Comparison of ENCODE assay signal across 8 mouse cellular contexts in the genomic region with DNA sequence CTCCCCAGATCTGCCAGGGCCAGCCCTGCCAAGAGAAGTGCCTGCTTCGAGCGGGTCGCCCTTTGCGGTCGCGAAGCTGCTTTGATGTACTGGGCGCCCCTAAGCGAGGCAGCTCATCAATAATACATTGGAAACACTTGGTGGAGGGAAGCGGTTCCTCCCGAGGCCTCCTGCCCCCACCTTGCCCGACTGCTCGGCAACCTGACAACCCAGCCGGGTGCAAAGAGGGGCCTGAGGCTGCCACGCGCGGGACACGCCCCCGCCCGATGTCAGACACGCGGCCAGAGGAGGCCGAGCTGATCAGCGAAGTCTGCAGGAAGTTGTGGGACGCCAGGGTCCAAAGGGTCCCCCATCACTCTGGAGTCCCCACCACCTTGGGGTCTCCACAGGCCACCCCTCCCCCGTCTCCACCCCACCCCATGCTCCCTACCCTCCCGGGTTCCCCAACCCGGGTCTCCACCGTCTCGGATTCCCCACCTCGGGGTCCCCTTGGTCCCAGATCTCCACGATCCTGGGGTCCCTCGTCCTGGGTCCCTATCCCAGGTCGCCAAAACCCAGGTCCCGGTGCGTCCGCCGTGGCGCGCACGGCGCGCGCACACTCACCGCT. TPM values are rescaled to one million over a fixed set of nuclear protein-coding genes. Genes with fewer than 3 reads are reported as not detected.
DNase-seq lines count a peak whose midpoint lies in the region; ATAC-seq and TF ChIP-seq lines count a peak whose summit lies in the region.

No protein-coding gene starts in this region.

- 2% methylated on average over 42 of the region's 44 CpGs for WGBS in heart, postnatal 0 days
- 4% methylated on average over 44 of the region's 44 CpGs for WGBS in liver, embryonic 13.5 days (ENCODE audit: insufficient replicate concordance)

- H3K9ac ChIP-seq in heart, postnatal 0 days (replicated peaks; ENCODE audit: low read depth, low read length), result peak overlapping the region; percentile 55
- peak overlapping the region; percentile 58 for H3K9ac ChIP-seq in liver, embryonic 13.5 days

- no peak for TF ChIP-seq CTCF in bone marrow macrophage, adult 2 months (IDR thresholded peaks at IDR 0.05; ENCODE audit: low read depth, low read length)
- no peak for TF ChIP-seq CTCF in heart, postnatal 0 days (IDR thresholded peaks at IDR 0.05; ENCODE audit: low read depth)

- ATAC-seq in megakaryocyte, adult 5-6 weeks (ENCODE audit: poor library complexity, severe bottlenecking), result no peak
- no peak for ATAC-seq in heart, postnatal 0 days (ENCODE audit: insufficient read depth, low read depth)
- ATAC-seq in liver, embryonic 13.5 days (ENCODE audit: low read depth), result peak; percentile 35

- H3K4me1 ChIP-seq in megakaryocyte, embryonic 14.5 days, result peaks cover 49% of the 10 kb centered on the region
- peaks cover 3% of the 10 kb centered on the region; the same call in 1 of the 2 replicates for H3K4me1 ChIP-seq in bone marrow macrophage, adult 2 months (ENCODE audit: control insufficient read depth, insufficient read depth, low read length)
- peaks cover 8% of the 10 kb centered on the region; the same call in 1 of the 2 replicates for H3K4me1 ChIP-seq in heart, postnatal 0 days (ENCODE audit: control insufficient read depth, insufficient read depth)
- H3K4me1 ChIP-seq in liver, embryonic 13.5 days (replicated peaks), result peaks cover 14% of the 10 kb centered on the region

- peaks cover 89% of the 10 kb centered on the region for H3K27me3 ChIP-seq in megakaryocyte, embryonic 14.5 days (replicated peaks)
- peaks cover 2% of the 10 kb centered on the region; the same call in 1 of the 2 replicates for H3K27me3 ChIP-seq in heart, postnatal 0 days (ENCODE audit: control insufficient read depth, insufficient read depth, low read length)
- H3K27me3 ChIP-seq in liver, embryonic 13.5 days, result peaks cover 78% of the 10 kb centered on the region

- H3K9me3 ChIP-seq in megakaryocyte, embryonic 14.5 days, result peaks cover 31% of the 10 kb centered on the region
- H3K9me3 ChIP-seq in heart, postnatal 0 days (replicated peaks; ENCODE audit: control insufficient read depth, low read length), result no peaks in the 10 kb centered on the region
- no peaks in the 10 kb centered on the region for H3K9me3 ChIP-seq in liver, embryonic 13.5 days (replicated peaks)

- no peak for TF ChIP-seq EP300 in heart, postnatal 0 days (IDR thresholded peaks at IDR 0.05; ENCODE audit: low read depth)

- peak overlapping the region; percentile 91 for H3K4me3 ChIP-seq in megakaryocyte, embryonic 14.5 days (replicated peaks)
- H3K4me3 ChIP-seq in bone marrow macrophage, adult 2 months (ENCODE audit: insufficient read depth, low read length), result peak overlapping the region; percentile 79
- H3K4me3 ChIP-seq in heart, postnatal 0 days (ENCODE audit: low read depth, low read length), result peak overlapping the region; percentile 59
- peak overlapping the region; percentile 59 for H3K4me3 ChIP-seq in liver, embryonic 13.5 days (replicated peaks)

- TF ChIP-seq POLR2A in bone marrow macrophage, adult 2 months (IDR thresholded peaks at IDR 0.05; ENCODE audit: borderline replicate concordance, low read depth, low read length), result no peak

- H3K4me2 ChIP-seq in heart, postnatal 0 days (ENCODE audit: low read depth, low read length), result peak overlapping the region; percentile 94
- H3K4me2 ChIP-seq in liver, embryonic 13.5 days, result peak overlapping the region; percentile 86

- H3K27ac ChIP-seq in bone marrow macrophage, adult 2 months (ENCODE audit: insufficient read depth, low read depth, low read length), result no peak overlapping the region
- H3K27ac ChIP-seq in heart, postnatal 0 days (ENCODE audit: low read depth), result no peak overlapping the region
- no peak overlapping the region for H3K27ac ChIP-seq in liver, embryonic 13.5 days

- H3K36me3 ChIP-seq in megakaryocyte, embryonic 14.5 days (replicated peaks; ENCODE audit: low read length), result no peaks in the 10 kb centered on the region
- H3K36me3 ChIP-seq in heart, postnatal 0 days (replicated peaks; ENCODE audit: control insufficient read depth, insufficient read depth, low read length), result no peaks in the 10 kb centered on the region
- no peaks in the 10 kb centered on the region for H3K36me3 ChIP-seq in liver, embryonic 13.5 days

- DNase-seq in heart, postnatal 0 days (ENCODE audit: low spot score), result no peak
- DNase-seq in liver, embryonic 13.5 days, result no peak
- DNase-seq in retina, postnatal 1 day, result peak; percentile 45
- DNase-seq in gastrocnemius, adult 18-20 months (ENCODE audit: low spot score), result no peak
- DNase-seq in natural killer cell, adult 2 months (ENCODE audit: low spot score in 2 of 2), result no peak

RNA-seq across cellular contexts. Expression of gene 1190005I06Rik, which starts 13.7 kb away (rescaled TPM):
- 3.6 TPM in 1 of 2 replicates, not detected in the other for polyA plus RNA-seq in megakaryocyte, embryonic 14.5 days (2012; ENCODE audit: insufficient read depth, low replicate concordance)
- 0.18 TPM in 1 of 2 replicates, not detected in the other for total RNA-seq in megakaryocyte, adult 5-6 weeks (2015)
- not detected in 2 replicates for total RNA-seq in megakaryocyte, adult 5-6 weeks (2017)
- polyA plus RNA-seq in bone marrow macrophage, adult 2 months (2012; ENCODE audit: insufficient read depth, insufficient read length, missing spikeins), result 1.1 and 1.6 TPM in 2 replicates
- total RNA-seq in heart, postnatal 0 days (2014; rRNA removed; ENCODE audit: low replicate concordance), result 0.80 and 1.9 TPM in 2 replicates
- 9.3 and 9.7 TPM in 2 replicates for polyA plus RNA-seq in heart, postnatal 0 days (2015; fragmentation: Nextera tagmentation; extraction: Ambion mirVana)
- polyA plus RNA-seq in liver, embryonic 13.5 days (2015; fragmentation: Nextera tagmentation; extraction: Ambion mirVana), result 0.89 and 1.2 TPM in 2 replicates
- 1 to 10 TPM in 1 of 2 experiments, under 1 TPM in 1; 0.37 to 1.0 TPM for total RNA-seq in gastrocnemius, adult 18-20 months (2021)

RNA-seq across cellular contexts. Expression of gene Gm27021, which starts 34.1 kb away (rescaled TPM):
- polyA plus RNA-seq in megakaryocyte, embryonic 14.5 days (2012; ENCODE audit: insufficient read depth, low replicate concordance), result 10.0 and 10.1 TPM in 2 replicates
- not detected in 2 replicates for total RNA-seq in megakaryocyte, adult 5-6 weeks (2015)
- 0.29 TPM in 1 of 2 replicates, not detected in the other for total RNA-seq in megakaryocyte, adult 5-6 weeks (2017)
- not detected in 2 replicates for polyA plus RNA-seq in bone marrow macrophage, adult 2 months (2012; ENCODE audit: insufficient read depth, insufficient read length, missing spikeins)
- 1.1 TPM in 1 of 2 replicates, not detected in the other for total RNA-seq in heart, postnatal 0 days (2014; rRNA removed; ENCODE audit: low replicate concordance)
- polyA plus RNA-seq in heart, postnatal 0 days (2015; fragmentation: Nextera tagmentation; extraction: Ambion mirVana), result 0.63 and 5.4 TPM in 2 replicates
- polyA plus RNA-seq in liver, embryonic 13.5 days (2015; fragmentation: Nextera tagmentation; extraction: Ambion mirVana), result 0.38 and 1.3 TPM in 2 replicates
- total RNA-seq in gastrocnemius, adult 18-20 months (2021), result not detected

RNA-seq across cellular contexts. Expression of gene Cox4i1, which starts 34.3 kb away (rescaled TPM):
- 46.4 and 216 TPM in 2 replicates for polyA plus RNA-seq in megakaryocyte, embryonic 14.5 days (2012; ENCODE audit: insufficient read depth, low replicate concordance)
- total RNA-seq in megakaryocyte, adult 5-6 weeks (2015), result 776 and 796 TPM in 2 replicates
- 479 and 480 TPM in 2 replicates for total RNA-seq in megakaryocyte, adult 5-6 weeks (2017)
- polyA plus RNA-seq in bone marrow macrophage, adult 2 months (2012; ENCODE audit: insufficient read depth, insufficient read length, missing spikeins), result 607 and 651 TPM in 2 replicates
- total RNA-seq in heart, postnatal 0 days (2014; rRNA removed; ENCODE audit: low replicate concordance), result 1,751 and 2,021 TPM in 2 replicates
- polyA plus RNA-seq in heart, postnatal 0 days (2015; fragmentation: Nextera tagmentation; extraction: Ambion mirVana), result 4,528 and 4,822 TPM in 2 replicates
- polyA plus RNA-seq in liver, embryonic 13.5 days (2015; fragmentation: Nextera tagmentation; extraction: Ambion mirVana), result 800 and 812 TPM in 2 replicates
- total RNA-seq in gastrocnemius, adult 18-20 months (2021), result 1,000 to 10,000 TPM; 1,486 to 1,625 TPM

RNA-seq across cellular contexts. Expression of gene Emc8, which starts 34.6 kb away (rescaled TPM):
- 61.0 and 78.8 TPM in 2 replicates for polyA plus RNA-seq in megakaryocyte, embryonic 14.5 days (2012; ENCODE audit: insufficient read depth, low replicate concordance)
- total RNA-seq in megakaryocyte, adult 5-6 weeks (2015), result 46.7 and 48.7 TPM in 2 replicates
- total RNA-seq in megakaryocyte, adult 5-6 weeks (2017), result 41.6 and 51.3 TPM in 2 replicates
- polyA plus RNA-seq in bone marrow macrophage, adult 2 months (2012; ENCODE audit: insufficient read depth, insufficient read length, missing spikeins), result 56.5 and 61.3 TPM in 2 replicates
- total RNA-seq in heart, postnatal 0 days (2014; rRNA removed; ENCODE audit: low replicate concordance), result 45.4 and 110 TPM in 2 replicates
- polyA plus RNA-seq in heart, postnatal 0 days (2015; fragmentation: Nextera tagmentation; extraction: Ambion mirVana), result 127 and 134 TPM in 2 replicates
- 156 and 163 TPM in 2 replicates for polyA plus RNA-seq in liver, embryonic 13.5 days (2015; fragmentation: Nextera tagmentation; extraction: Ambion mirVana)
- 10 to 100 TPM; 19.6 to 21.0 TPM for total RNA-seq in gastrocnemius, adult 18-20 months (2021)

RNA-seq across cellular contexts. Expression of gene Gins2, which starts 44.7 kb away (rescaled TPM):
- 8.3 and 35.4 TPM in 2 replicates for polyA plus RNA-seq in megakaryocyte, embryonic 14.5 days (2012; ENCODE audit: insufficient read depth, low replicate concordance)
- total RNA-seq in megakaryocyte, adult 5-6 weeks (2015), result 28.3 and 31.8 TPM in 2 replicates
- total RNA-seq in megakaryocyte, adult 5-6 weeks (2017), result 23.2 and 28.9 TPM in 2 replicates
- 16.7 and 23.1 TPM in 2 replicates for polyA plus RNA-seq in bone marrow macrophage, adult 2 months (2012; ENCODE audit: insufficient read depth, insufficient read length, missing spikeins)
- total RNA-seq in heart, postnatal 0 days (2014; rRNA removed; ENCODE audit: low replicate concordance), result 29.8 and 52.1 TPM in 2 replicates
- 19.3 and 23.8 TPM in 2 replicates for polyA plus RNA-seq in heart, postnatal 0 days (2015; fragmentation: Nextera tagmentation; extraction: Ambion mirVana)
- polyA plus RNA-seq in liver, embryonic 13.5 days (2015; fragmentation: Nextera tagmentation; extraction: Ambion mirVana), result 75.6 and 75.9 TPM in 2 replicates
- under 1 TPM in 1 of 2 experiments, not detected in 1; 0.80 TPM for total RNA-seq in gastrocnemius, adult 18-20 months (2021)
